Mouse (Mus musculus): ENCODE measurements at regions not wholly inside any gene's neighbourhood (a gene's known extent, or its start where the extent isn't known, plus 50 kb on each side); places are given as distances from the start of the nearest gene placed in this dataset.
"Not testable (repeated sequence)": the region's sequence is repeated elsewhere in the genome, so short reads cannot be mapped to it uniquely, and the experiment has no call there.

GRCm38 (mm10) chr3:126210226-126210625 lies 153.3 kb upstream of the Arsj start:
- Histone ChIP-seq H3K4me3 (no peak overlapping the region), H3K27ac (replicated peaks) (no peak overlapping the region), H3K9me3 (no peaks in the 10 kb centered on the region), H3K4me1 (no peaks in the 10 kb centered on the region), H3K9ac (replicated peaks) (no peak overlapping the region), H3K4me2 (replicated peaks) (no peak overlapping the region), H3K36me3 (no peaks in the 10 kb centered on the region), H3K27me3 (no peaks in the 10 kb centered on the region)
- WGBS, result 83% methylated on average over 1 of the region's 1 CpGs
- ATAC-seq (ENCODE audit: low FRiP score, low read depth), result no peak

DNA sequence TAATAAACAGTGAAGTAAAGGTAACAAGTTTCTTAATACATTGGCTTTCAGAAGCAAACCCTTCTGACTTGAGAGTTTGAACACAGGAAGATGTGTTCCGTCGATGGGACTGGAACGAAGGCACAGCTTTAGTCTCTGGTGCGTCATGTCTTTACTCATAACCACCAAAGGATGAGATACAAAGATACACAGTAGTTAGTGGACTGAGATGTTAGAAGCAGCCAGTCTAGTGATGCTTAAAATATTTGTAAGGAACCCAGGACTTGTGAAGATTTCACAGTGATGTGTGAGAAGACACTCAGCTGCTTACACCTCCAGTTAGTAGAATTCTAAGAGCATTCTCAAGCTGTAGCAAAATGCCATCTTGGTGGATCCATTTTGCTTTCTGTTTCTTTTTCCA lies 135.9 kb upstream of the Arsj start:
- Histone ChIP-seq H3K4me2 (replicated peaks) (no peak overlapping the region), H3K27ac (replicated peaks) (no peak overlapping the region), H3K4me1 (no peaks in the 10 kb centered on the region), H3K4me3 (no peak overlapping the region), H3K9ac (replicated peaks) (no peak overlapping the region), H3K9me3 (no peaks in the 10 kb centered on the region), H3K27me3 (no peaks in the 10 kb centered on the region), H3K36me3 (no peaks in the 10 kb centered on the region)
- WGBS, result 96% methylated on average over 4 of the region's 4 CpGs
- no peak for ATAC-seq (ENCODE audit: low FRiP score, low read depth)

DNA sequence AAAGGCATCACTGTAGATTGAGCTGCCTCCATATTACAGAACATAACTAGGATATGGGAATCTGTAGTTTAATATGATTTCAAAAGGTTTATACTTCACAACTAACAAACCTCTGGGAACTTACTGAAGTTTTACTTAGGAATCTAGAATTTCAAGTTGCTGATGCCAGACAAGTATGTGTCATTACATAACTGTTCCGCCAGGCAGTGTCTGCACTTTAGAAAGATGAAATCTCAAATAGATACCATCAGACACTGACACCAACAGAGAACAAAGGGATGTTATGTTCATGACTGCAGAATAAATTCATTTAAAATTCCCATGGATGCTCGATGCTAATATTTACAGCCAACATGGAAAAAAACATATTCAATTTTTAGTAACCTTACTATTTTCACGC lies 117.7 kb upstream of the Arsj start:
- no peak overlapping the region for H3K4me2 ChIP-seq (replicated peaks)
- WGBS, result 90% methylated on average over 3 of the region's 3 CpGs
- H3K36me3 ChIP-seq, result no peaks in the 10 kb centered on the region
- H3K9me3 ChIP-seq, result no peaks in the 10 kb centered on the region
- H3K9ac ChIP-seq (replicated peaks), result no peak overlapping the region
- no peak overlapping the region for H3K27ac ChIP-seq (replicated peaks)
- H3K27me3 ChIP-seq, result no peaks in the 10 kb centered on the region
- H3K4me3 ChIP-seq, result no peak overlapping the region
- ATAC-seq (ENCODE audit: low FRiP score, low read depth), result no peak
- no peaks in the 10 kb centered on the region for H3K4me1 ChIP-seq

GRCm38 (mm10) chr3:126261270-126261669 lies 102.2 kb upstream of the Arsj start:
- no peaks in the 10 kb centered on the region for H3K36me3 ChIP-seq
- no peak for ATAC-seq (ENCODE audit: low FRiP score, low read depth)
- 92% methylated on average over 8 of the region's 8 CpGs for WGBS

DNA sequence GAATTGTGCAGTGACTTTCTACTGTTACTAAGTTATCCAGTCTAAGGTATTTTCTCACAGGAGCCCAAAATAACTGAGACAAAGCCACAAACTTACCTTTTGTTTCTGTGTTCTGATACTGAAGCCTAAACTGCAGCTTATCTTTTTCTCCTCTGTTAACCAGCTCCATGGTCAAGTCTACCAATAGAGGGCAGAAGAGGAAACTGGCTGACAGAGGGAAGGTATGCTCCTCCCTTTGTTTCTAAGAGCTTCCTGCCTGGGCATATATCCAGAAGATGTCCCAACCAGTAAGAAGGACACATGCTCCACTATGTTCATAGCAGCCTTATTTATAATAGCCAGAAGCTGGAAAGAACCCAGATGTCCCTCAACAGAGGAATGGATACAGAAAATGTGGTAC lies 91.5 kb upstream of the Arsj start:
- not testable (repeated sequence) for H3K27ac ChIP-seq (replicated peaks); H3K36me3 ChIP-seq; H3K9me3 ChIP-seq; H3K4me2 ChIP-seq (replicated peaks); ATAC-seq (ENCODE audit: low FRiP score, low read depth); H3K4me3 ChIP-seq; H3K4me1 ChIP-seq; H3K9ac ChIP-seq (replicated peaks); H3K27me3 ChIP-seq

More at GRCm38 (mm10) chr3:126261270-126261669, 102.2 kb upstream of the Arsj start:
- Histone ChIP-seq H3K9me3 (no peaks in the 10 kb centered on the region), H3K9ac (replicated peaks) (no peak overlapping the region), H3K27ac (replicated peaks) (no peak overlapping the region), H3K4me2 (replicated peaks) (no peak overlapping the region), H3K4me1 (no peaks in the 10 kb centered on the region), H3K27me3 (no peaks in the 10 kb centered on the region), H3K4me3 (no peak overlapping the region)

DNA sequence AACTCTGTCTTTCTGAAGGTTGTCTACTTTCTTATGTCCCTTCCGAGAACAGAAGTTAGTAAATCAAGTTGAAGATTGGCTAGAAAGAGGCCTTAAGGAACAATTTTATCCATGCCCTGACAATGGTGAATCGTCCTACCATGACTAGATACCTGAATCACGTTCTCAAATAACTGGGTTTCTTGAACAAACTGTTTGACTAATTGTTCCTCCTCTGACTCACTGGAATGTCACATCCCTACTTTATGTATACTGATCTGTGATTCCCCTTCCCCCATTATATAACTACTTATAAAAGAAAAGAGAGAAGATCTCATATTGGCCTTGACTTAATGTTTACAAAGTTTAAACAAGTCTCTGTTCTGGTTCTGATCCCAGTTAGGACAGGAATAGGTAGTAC lies 89.9 kb upstream of the Arsj start:
- no peak for ATAC-seq (ENCODE audit: low FRiP score, low read depth)
- Histone ChIP-seq H3K4me2 (replicated peaks) (no peak overlapping the region), H3K9ac (replicated peaks) (no peak overlapping the region), H3K4me1 (no peaks in the 10 kb centered on the region), H3K27me3 (no peaks in the 10 kb centered on the region), H3K4me3 (no peak overlapping the region), H3K36me3 (no peaks in the 10 kb centered on the region), H3K9me3 (no peaks in the 10 kb centered on the region), H3K27ac (replicated peaks) (no peak overlapping the region)
- WGBS, result 85% methylated on average over 3 of the region's 3 CpGs

DNA sequence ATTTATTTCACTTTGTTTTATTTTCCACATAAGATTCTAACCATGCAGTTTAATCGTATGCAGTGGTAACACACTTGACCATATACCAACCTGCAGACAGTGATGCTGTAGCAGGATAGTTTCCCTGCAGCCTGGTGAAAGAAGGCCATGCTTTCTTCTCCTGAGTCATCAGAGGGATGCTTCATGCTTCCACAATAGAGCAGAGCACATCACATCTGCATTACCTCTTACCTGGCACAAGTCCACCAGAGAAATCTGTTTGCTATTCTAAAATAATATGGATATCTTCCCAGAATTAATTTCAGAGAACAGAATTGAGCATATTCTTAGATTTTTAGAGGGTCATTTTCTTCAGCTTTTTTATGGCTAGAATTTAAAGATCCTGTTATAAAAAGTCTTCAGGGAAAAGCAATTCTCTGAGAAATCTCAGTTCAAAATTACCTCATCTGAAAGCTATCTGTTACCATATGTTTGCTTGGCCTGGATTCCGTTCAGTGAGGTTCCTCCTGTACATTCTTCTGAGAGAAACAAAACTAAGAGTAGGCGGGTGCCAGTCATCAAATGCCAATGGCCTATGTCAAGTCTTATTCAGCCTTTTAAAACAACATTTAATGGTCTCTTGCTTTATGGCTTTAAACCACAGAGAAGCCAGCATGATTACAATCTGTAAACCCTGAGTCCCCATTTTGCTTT lies 87.3 kb upstream of the Arsj start:
- H3K4me1 ChIP-seq, result no peaks in the 10 kb centered on the region
- no peak overlapping the region for H3K4me2 ChIP-seq (replicated peaks)
- WGBS, result 84% methylated on average over 3 of the region's 3 CpGs
- H3K36me3 ChIP-seq, result no peaks in the 10 kb centered on the region
- ATAC-seq (ENCODE audit: low FRiP score, low read depth), result no peak
- no peaks in the 10 kb centered on the region for H3K9me3 ChIP-seq
- H3K27me3 ChIP-seq, result no peaks in the 10 kb centered on the region
- no peak overlapping the region for H3K27ac ChIP-seq (replicated peaks)
- H3K4me3 ChIP-seq, result no peak overlapping the region
- no peak overlapping the region for H3K9ac ChIP-seq (replicated peaks)

GRCm38 (mm10) chr3:126284294-126285090 lies 79.0 kb upstream of the Arsj start:
- whole genome bisulfite sequencing, result 80% methylated on average over 7 of the region's 7 CpGs
- Histone ChIP-seq H3K4me1 (no peaks in the 10 kb centered on the region), H3K9me3 (no peaks in the 10 kb centered on the region), H3K4me3 (no peak overlapping the region), H3K9ac (replicated peaks) (no peak overlapping the region), H3K27me3 (no peaks in the 10 kb centered on the region), H3K27ac (replicated peaks) (no peak overlapping the region), H3K4me2 (replicated peaks) (no peak overlapping the region), H3K36me3 (no peaks in the 10 kb centered on the region)
- ATAC-seq (ENCODE audit: low FRiP score, low read depth), result no peak

- WGBS, result 83% methylated on average over 5 of the region's 5 CpGs
- no peak for ATAC-seq (ENCODE audit: low FRiP score, low read depth)
Measured at GRCm38 (mm10) chr3:126292259-126292658, 71.2 kb upstream of the Arsj start.

DNA sequence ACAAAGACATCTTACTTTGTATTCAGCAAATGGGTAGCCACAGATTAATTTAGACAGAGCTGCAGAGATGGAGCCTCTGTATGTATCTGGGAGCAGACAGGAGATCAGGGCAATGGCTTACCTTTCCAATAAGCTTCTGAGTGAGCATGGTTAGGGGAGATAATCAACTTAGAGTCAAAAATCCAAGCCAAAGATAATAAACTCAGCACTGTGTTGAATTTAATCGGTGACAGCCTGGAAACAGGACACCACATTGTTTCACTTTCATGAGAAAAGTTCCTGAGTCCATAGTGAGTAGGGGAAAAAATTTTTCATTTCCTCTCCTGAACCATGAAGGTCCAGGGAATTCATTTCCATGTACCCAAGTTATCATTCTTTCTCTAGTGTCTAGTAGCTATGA lies 70.7 kb upstream of the Arsj start:
- no peak overlapping the region for H3K4me2 ChIP-seq (replicated peaks)

More at GRCm38 (mm10) chr3:126292259-126292658, 71.2 kb upstream of the Arsj start:
- no peak overlapping the region for H3K27ac ChIP-seq (replicated peaks)
- H3K9me3 ChIP-seq, result no peaks in the 10 kb centered on the region
- no peaks in the 10 kb centered on the region for H3K4me1 ChIP-seq
- no peaks in the 10 kb centered on the region for H3K36me3 ChIP-seq
- no peak overlapping the region for H3K4me3 ChIP-seq
- H3K4me2 ChIP-seq (replicated peaks), result no peak overlapping the region
- H3K9ac ChIP-seq (replicated peaks), result no peak overlapping the region
- H3K27me3 ChIP-seq, result no peaks in the 10 kb centered on the region

GRCm38 (mm10) chr3:126293645-126294044 lies 69.8 kb upstream of the Arsj start:
- ATAC-seq (ENCODE audit: low FRiP score, low read depth), result no peak
- no peaks in the 10 kb centered on the region for H3K9me3 ChIP-seq
- H3K36me3 ChIP-seq, result no peaks in the 10 kb centered on the region
- no peak overlapping the region for H3K4me3 ChIP-seq
- WGBS, result 85% methylated on average over 4 of the region's 4 CpGs
- H3K27me3 ChIP-seq, result no peaks in the 10 kb centered on the region
- no peak overlapping the region for H3K9ac ChIP-seq (replicated peaks)
- H3K4me2 ChIP-seq (replicated peaks), result no peak overlapping the region
- H3K27ac ChIP-seq (replicated peaks), result no peak overlapping the region
- no peaks in the 10 kb centered on the region for H3K4me1 ChIP-seq

More for the DNA sequence above, 70.7 kb upstream of the Arsj start:
- Histone ChIP-seq H3K27me3 (no peaks in the 10 kb centered on the region), H3K9me3 (no peaks in the 10 kb centered on the region), H3K9ac (replicated peaks) (no peak overlapping the region), H3K4me1 (no peaks in the 10 kb centered on the region), H3K4me3 (no peak overlapping the region), H3K27ac (replicated peaks) (no peak overlapping the region), H3K36me3 (no peaks in the 10 kb centered on the region)
- ATAC-seq (ENCODE audit: low FRiP score, low read depth), result no peak
- WGBS, result 70% methylated on average over 1 of the region's 1 CpGs

- ATAC-seq (ENCODE audit: low FRiP score, low read depth), result no peak
- no peak overlapping the region for H3K9ac ChIP-seq (replicated peaks)
- WGBS, result 84% methylated on average over 1 of the region's 1 CpGs
- H3K36me3 ChIP-seq, result no peaks in the 10 kb centered on the region
- H3K4me3 ChIP-seq, result no peak overlapping the region
- H3K27ac ChIP-seq (replicated peaks), result no peak overlapping the region
- H3K4me1 ChIP-seq, result no peaks in the 10 kb centered on the region
- H3K9me3 ChIP-seq, result no peaks in the 10 kb centered on the region
- H3K27me3 ChIP-seq, result no peaks in the 10 kb centered on the region
- no peak overlapping the region for H3K4me2 ChIP-seq (replicated peaks)
Measured at GRCm38 (mm10) chr3:126295932-126296331, 67.6 kb upstream of the Arsj start.
